Mouse (Mus musculus) Patski (cell line): ENCODE measurements around the gene Cds2. TPM values are rescaled to one million over a fixed set of nuclear protein-coding genes. Genes with fewer than 3 reads are reported as not detected.

Experiments
- ATAC-seq: fragments of 100-300 bp; one replicate; pipeline ENCODE4 v1.8.0; 2021
- CTCF ChIA-PET: fragments of 350-600 bp; sonication (Branson Sonifier 250); formaldehyde crosslinking; loops from one replicate; lab custom pipeline; 2022; ENCODE audit warnings: inconsistent platforms; lab: Charles Lee
- POLR2A ChIA-PET: fragments of 350-600 bp; sonication (Branson Sonifier 250); formaldehyde crosslinking; loops from one replicate; lab custom pipeline; 2022; ENCODE audit warnings: antibody characterized with exemption, inconsistent platforms; lab: Charles Lee
- DNase-seq: peaks from one replicate; pipeline ENCODE4 v3.0.0-alpha.2; 2011; ENCODE audit warnings: low read depth, low spot score
- H3K27me3 ChIP-seq: fragments of 371-371 bp; one replicate; pipeline ENCODE4 v1.5.1; 2021
- CTCF ChIP-seq: fragments of 100-300 bp; IDR thresholded peaks from one replicate; pipeline ENCODE4 v1.5.1; 2021
- in situ Hi-C: fragments of 300-500 bp; cut with MboI; formaldehyde crosslinking; loops from 3 replicates; pipeline ENCODE4 v1.11.1; 2018; ENCODE audit warnings: low pct_unique_long_range_greater_than_20kb, mixed read lengths
- polyA plus RNA-seq: library from polyadenylated mRNA; unstranded; gene quantifications from one replicate; pipeline ENCODE4 v1.2.3, GENCODE M21; 2021

The Cds2 gene
- polyA plus RNA-seq, 1 experiment from 2014 or later: 48.0 TPM

DNA sequence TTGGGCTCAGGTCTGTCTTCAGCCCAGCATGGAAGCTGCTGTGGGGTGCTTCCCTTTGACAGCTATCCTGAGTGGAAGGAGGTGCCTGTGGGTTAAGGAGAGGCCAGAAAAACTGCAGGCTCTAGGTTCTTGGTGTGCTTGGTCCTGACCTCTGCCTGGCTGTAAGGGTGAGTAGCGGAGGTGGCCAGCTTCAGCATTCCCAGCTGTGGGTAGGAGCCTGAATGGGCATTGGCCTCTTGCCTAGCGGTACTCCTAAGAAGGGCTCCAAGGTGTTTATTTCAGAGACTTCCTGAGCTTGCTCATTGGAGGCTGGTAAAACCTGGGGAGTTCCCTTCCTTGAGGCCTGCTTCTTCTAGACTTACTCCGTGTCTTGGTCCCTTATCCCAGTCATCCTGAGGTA is 28.3 kb downstream of the Cds2 start:
- in situ Hi-C loops: no loop called here
- no peak for TF ChIP-seq CTCF
- no peak for DNase-seq
- no peaks in the 10 kb centered on the region for H3K27me3 ChIP-seq
- ChIA-PET CTCF (interaction anchor here (2.0 kb wide), 1 partner anchor 12 kb away, joined by 5 read pairs; no protein-coding TSS in a partner anchor), POLR2A (interaction anchor here (0.6 kb wide), 1 partner anchor 29 kb away, joined by 4 read pairs; no protein-coding TSS in a partner anchor)
- no peak for ATAC-seq

DNA sequence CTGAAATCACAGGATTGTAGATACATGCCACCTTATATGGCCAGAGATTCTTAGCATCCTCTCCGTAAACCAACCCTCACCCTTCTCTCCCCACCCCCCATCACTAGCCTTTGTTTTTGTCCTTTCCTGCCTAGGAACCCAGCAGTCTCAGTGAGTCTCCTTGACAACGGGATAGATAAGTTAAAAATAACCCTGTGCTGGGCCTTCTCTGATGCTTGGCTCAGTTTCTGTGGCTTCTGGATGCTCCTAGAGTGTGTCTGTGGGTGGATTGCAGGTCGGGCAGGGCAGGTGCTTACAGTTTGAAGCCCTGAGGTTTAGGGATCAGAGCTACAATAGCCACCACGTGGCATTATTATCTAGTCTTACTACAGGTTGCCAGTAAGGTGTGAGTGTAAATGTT is 29.1 kb downstream of the Cds2 start:
- ChIA-PET POLR2A (no interaction called here), CTCF (interaction anchor here (2.0 kb wide), 2 partner anchors 13 to 14 kb away, joined by 5 to 7 read pairs; no protein-coding TSS in a partner anchor)
- H3K27me3 ChIP-seq: no peaks in the 10 kb centered on the region
- no peak for TF ChIP-seq CTCF
- DNase-seq (no peak), ATAC-seq (no peak)
- in situ Hi-C loops: no loop called here

DNA sequence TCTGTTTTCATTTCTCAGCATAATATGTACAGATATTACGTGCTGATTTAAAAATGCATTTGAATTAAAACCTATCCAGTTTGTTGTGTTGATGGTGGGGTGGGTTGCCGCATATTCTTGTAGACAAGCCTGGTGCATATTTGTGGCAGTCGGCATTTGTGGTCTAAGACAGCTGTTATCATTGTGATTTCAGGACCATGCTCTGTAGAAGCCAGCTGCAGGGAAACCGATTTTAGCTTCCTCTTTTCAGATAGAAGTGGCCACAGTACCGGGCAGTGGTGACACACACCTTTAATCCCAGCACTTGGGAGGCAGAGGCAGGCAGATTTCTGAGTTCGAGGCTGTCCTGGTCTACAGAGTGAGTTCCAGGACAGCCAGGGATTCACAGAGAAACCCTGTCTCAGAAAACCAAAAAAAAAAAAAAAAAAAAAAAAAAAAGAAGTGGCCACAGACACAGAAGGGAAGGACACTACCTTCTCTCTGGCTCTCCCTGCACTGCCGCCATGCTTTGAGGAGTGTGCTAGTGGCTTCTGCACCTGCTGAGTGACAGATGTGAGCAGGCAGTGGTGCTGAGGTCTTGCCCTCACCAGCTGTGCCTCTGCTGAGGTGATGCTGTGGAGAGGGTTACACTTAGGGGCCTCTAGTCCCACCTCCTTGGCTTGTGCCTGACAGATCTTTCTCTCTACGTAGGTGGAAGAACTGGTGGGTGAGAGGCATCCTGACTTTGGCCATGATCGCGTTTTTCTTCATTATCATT is 30.9 kb downstream of the Cds2 start:
- H3K27me3 ChIP-seq: no peaks in the 10 kb centered on the region
- no peak for ATAC-seq
- CTCF ChIA-PET: interaction anchor here (1.2 to 2.0 kb wide), 2 partner anchors 12 to 13 kb away, joined by 3 to 7 read pairs; no protein-coding TSS in a partner anchor
- no peak for TF ChIP-seq CTCF
- in situ Hi-C loops: no loop called here
- POLR2A ChIA-PET: interaction anchor here (0.8 kb wide), 1 partner anchor 9 kb away, joined by 6 read pairs; no protein-coding TSS in a partner anchor
- no peak for DNase-seq

DNA sequence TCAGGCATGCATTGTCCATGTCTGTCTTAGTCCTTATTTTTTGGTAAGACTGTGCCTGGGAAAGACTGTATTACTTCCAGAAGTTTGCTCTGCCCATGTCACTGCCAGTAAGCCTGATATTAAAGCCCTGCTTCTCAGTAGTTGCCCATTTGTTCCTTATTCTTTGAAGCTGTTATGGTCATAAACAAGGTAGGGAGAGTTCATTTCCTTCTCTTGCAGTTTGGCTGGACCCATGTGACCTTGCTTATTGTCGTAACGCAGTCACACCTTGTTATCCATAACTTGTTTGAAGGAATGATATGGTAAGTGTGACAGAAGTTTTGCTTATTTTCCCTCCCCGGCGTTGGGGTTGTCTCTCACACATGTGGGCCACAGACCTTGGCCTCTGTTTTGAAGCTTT is 35.3 kb downstream of the Cds2 start:
- POLR2A ChIA-PET: no interaction called here
- no peak for ATAC-seq
- in situ Hi-C loops: no loop called here
- DNase-seq: no peak
- no peaks in the 10 kb centered on the region for H3K27me3 ChIP-seq
- CTCF ChIA-PET: interaction anchor here (1.1 kb wide), 1 partner anchor 18 kb away, joined by 3 read pairs; no protein-coding TSS in a partner anchor
- no peak for TF ChIP-seq CTCF

DNA sequence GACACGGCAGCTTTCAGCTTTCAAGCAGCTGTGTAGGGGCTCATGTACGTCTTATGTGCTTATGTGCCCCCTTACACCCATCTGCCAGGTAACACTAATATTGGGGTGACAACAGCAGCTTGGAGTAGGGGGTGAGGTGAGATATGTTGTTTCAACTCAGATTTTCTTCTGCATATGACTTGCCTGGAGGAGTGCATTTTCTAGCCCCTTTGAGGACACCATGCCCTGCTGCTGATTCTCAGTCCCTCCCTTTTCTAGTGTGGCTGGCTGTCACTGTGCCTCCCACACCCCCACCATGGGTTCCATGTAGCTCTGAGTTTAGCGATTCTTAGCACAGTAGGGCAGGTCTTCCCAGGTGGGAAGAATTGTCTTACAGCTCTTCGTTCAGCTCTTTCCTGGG is 38.5 kb downstream of the Cds2 start:
- no peak for TF ChIP-seq CTCF
- in situ Hi-C loops: loop anchor here (25.0 kb wide), 2 partner anchors 411 to 611 kb away; no protein-coding TSS in a partner anchor
- ChIA-PET POLR2A (no interaction called here), CTCF (interaction anchor here (1.4 kb wide), 1 partner anchor 13 kb away, joined by 3 read pairs; no protein-coding TSS in a partner anchor)
- no peak for DNase-seq
- H3K27me3 ChIP-seq: no peaks in the 10 kb centered on the region
- ATAC-seq: no peak

DNA sequence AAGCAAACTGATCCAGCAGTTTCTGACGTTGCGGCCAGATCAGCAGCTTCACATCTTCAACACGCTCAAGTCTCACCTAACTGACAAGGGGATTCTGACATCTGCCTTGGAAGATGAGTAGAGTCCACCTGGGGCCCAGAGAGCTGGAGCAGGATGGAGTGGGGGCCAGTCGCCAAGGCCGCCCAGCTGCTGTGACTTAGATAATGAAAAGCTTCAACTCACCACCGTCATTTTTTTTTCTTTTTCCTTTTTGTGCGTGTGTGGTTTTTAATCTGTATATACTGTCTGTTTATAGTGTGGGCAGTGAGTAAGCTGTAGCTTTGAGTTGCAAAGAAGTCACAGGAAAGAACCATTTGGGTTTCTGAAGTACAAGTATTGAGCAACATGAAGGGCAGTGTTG is 42.2 kb downstream of the Cds2 start:
- CTCF ChIA-PET: interaction anchor here (0.8 to 1.2 kb wide), 2 partner anchors 10 to 12 kb away, joined by 3 to 7 read pairs; no protein-coding TSS in a partner anchor
- H3K27me3 ChIP-seq: no peaks in the 10 kb centered on the region
- TF ChIP-seq CTCF: no peak
- in situ Hi-C loops: loop anchor here (25.0 kb wide), 2 partner anchors 407 to 607 kb away; no protein-coding TSS in a partner anchor
- ATAC-seq (no peak), DNase-seq (no peak)
- POLR2A ChIA-PET: no interaction called here

DNA sequence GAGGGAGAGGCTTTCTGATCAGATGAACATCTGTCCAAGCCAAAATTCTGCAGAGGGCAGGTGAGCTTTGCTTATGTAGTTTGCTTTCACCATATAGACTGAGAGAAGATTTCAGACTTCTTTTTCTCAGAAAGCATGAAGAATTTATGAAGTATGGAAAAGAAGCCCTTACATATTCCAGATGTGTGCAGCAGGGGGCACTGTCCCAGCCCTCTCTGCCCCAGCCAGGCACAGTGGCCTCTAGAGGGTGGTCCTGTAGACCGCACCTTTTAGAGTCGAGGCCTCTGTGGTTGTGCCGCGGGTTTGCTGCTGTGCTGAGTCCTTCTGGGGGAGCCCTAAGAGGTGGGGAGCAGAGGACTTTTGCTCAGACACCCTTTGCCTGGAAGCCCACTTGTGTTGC is 43.0 kb downstream of the Cds2 start:
- CTCF ChIA-PET: interaction anchor here (0.8 kb wide), 1 partner anchor 13 kb away, joined by 7 read pairs; no protein-coding TSS in a partner anchor
- in situ Hi-C loops: loop anchor here (25.0 kb wide), 2 partner anchors 406 to 606 kb away; no protein-coding TSS in a partner anchor
- no peaks in the 10 kb centered on the region for H3K27me3 ChIP-seq
- TF ChIP-seq CTCF: peak; percentile 66
- no peak for ATAC-seq
- DNase-seq: no peak
- POLR2A ChIA-PET: no interaction called here

DNA sequence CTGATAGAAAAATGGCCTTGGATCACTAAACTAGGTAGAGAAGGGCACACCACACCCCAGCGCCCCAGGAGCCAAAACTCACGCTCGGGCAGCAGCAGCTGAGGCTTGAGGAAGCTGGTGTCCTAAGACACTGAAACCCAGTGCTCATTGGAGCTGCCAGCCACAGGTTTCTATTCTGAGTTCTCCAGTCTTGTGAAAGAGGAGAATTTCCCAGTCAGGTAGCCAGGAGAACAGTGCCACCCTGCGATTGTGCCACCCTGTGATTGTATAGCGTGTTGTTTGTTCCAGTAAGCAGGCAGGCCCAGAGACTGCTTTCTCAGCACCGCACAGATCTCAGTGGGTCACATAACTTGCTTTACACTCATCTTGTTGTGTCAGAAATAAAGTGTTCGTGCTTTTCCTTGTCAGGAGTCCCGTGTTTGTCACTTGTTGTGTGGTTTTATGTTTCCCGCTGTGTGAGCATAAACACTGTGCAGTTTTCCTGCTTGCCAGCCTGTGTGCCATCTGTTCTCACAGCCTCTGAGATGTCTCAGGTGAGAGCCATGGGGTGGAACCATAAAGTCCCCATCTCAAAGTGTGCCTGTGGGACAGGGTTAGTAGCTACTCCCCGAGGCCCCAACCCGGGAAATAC is 44.4 kb downstream of the Cds2 start:
- in situ Hi-C loops: loop anchor here (25.0 kb wide), 2 partner anchors 405 to 605 kb away; no protein-coding TSS in a partner anchor
- ATAC-seq (no peak), DNase-seq (no peak)
- POLR2A ChIA-PET: no interaction called here
- CTCF ChIA-PET: no interaction called here
- no peaks in the 10 kb centered on the region for H3K27me3 ChIP-seq
- TF ChIP-seq CTCF: no peak

DNA sequence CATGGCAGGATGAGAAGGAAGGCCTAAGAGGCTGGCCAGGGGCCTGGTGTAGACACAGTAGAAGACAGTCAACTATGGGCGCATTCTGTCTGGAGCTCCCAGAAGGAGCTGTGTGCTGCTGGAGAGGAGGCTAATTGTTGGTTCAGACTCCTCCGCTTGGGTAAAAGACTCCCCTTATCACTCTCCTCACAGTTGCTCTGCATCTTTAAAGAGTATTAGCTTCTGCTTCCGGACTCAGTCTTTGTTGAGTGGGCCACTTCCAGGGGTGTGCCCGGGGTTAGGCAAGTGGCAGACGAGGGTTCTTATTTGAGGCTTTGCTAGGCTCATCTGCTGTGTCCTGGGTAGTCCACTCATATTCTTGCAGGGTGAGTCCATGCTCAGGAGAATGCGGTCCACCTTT is 45.9 kb downstream of the Cds2 start:
- no peak for DNase-seq
- no peaks in the 10 kb centered on the region for H3K27me3 ChIP-seq
- ATAC-seq: no peak
- ChIA-PET POLR2A (no interaction called here), CTCF (no interaction called here)
- no peak for TF ChIP-seq CTCF
- in situ Hi-C loops: loop anchor here (25.0 kb wide), 2 partner anchors 403 to 603 kb away; no protein-coding TSS in a partner anchor

DNA sequence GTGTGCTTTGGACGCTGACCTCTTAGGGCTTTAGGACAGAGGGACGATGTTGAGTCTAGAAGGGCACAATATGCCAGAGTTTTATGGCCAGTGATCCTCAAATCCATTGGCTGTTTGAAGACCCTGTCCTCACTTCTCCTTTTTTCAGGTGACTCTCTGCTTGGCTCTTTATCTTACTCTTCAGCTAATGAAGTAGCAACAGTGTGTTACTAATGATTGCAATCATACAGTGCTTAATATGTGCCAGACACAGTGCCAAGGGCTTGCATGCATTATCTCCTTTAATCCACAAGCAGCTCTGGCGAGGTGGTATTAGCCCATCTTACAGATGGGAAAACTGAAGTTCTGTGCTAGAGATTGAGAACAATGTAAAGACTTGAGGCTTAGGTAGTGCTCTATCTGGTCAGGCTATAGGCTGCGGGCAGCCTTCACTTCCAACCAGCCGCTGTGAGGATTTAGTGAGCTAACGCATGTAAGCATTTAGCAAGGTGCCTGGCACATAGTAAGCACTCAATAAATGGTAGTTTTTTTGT is 46.5 kb downstream of the Cds2 start:
- ChIA-PET POLR2A (no interaction called here), CTCF (no interaction called here)
- in situ Hi-C loops: loop anchor here (25.0 kb wide), 2 partner anchors 403 to 603 kb away; no protein-coding TSS in a partner anchor
- TF ChIP-seq CTCF: no peak
- no peak for DNase-seq
- H3K27me3 ChIP-seq: no peaks in the 10 kb centered on the region
- ATAC-seq: no peak
